Mouse (Mus musculus): ENCODE data around the gene Mrpl58.

DNA sequence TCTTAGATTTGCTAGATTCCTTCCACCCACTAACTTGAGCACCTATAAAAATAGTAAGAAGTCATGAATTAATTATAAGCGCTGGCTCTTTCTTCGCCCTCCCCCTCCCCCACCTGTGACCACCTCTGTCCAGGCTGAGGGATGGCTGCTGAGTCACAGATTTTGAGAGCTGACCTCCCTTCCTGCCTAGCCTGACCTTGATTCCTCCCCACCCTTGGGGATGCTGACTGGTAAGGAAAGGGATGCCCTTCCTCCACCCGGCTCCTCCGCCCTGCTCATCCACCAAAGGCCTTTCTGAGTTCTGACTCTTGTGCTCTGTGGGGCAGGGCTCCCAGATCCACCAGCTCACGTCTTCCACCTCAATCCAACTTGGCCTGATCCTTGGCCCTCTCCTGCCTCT lies 19.0 kb upstream of the Mrpl58 start:
- no peak for TF ChIP-seq POLR2A (IDR thresholded peaks at IDR 0.05; ENCODE audit: insufficient read depth, low read depth, low read length)
- no peak for TF ChIP-seq CTCF (IDR thresholded peaks at IDR 0.05; ENCODE audit: insufficient read depth, low read depth, low read length)
